Mouse (Mus musculus) stomach, embryonic 16.5 days (tissue): Measurements from ENCODE around the gene Fst. TPM values are rescaled to one million over a fixed set of nuclear protein-coding genes. Genes with fewer than 3 reads are reported as not detected.

Experiments used
- ATAC-seq: fragments of 200-750 bp; cut with Nextera tagmentation; 2 replicates; pipeline ENCODE4 v1.8.0; 2017; ENCODE audit warnings: moderate number of reproducible peaks, moderate TSS enrichment; ENCODE audit not compliant: insufficient read depth, low FRiP score
- H3K27ac ChIP-seq: fragments of 300-500 bp; sonication (generic); 2 replicates; pipeline ENCODE4 v1.5.1; 2014; ENCODE audit warnings: low read length
- H3K27me3 ChIP-seq: fragments of 300-500 bp; sonication (generic); 2 replicates; pipeline ENCODE4 v1.6.1; 2014; ENCODE audit warnings: low read length, control low read depth, mixed read lengths; ENCODE audit not compliant: control insufficient read depth, insufficient read depth
- H3K36me3 ChIP-seq: fragments of 300-500 bp; sonication (generic); 2 replicates; pipeline ENCODE4 v1.6.1; 2014; ENCODE audit warnings: low read length; ENCODE audit not compliant: control insufficient read depth, insufficient read depth
- H3K4me1 ChIP-seq: fragments of 300-500 bp; sonication (generic); 2 replicates; pipeline ENCODE4 v1.6.1; 2014; ENCODE audit warnings: low read length, control low read depth, mixed read lengths; ENCODE audit not compliant: control insufficient read depth, insufficient read depth
- H3K4me2 ChIP-seq: fragments of 300-500 bp; sonication (generic); 2 replicates; pipeline ENCODE4 v1.6.1; 2014; ENCODE audit warnings: low read depth, low read length, mixed read lengths
- H3K4me3 ChIP-seq: fragments of 300-500 bp; sonication (generic); replicated peaks from 2 replicates; pipeline ENCODE4 v1.5.1; 2014; ENCODE audit warnings: mild to moderate bottlenecking, low read length
- H3K9ac ChIP-seq: fragments of 300-500 bp; sonication (generic); 2 replicates; pipeline ENCODE4 v1.6.1; 2014; ENCODE audit warnings: low read length
- H3K9me3 ChIP-seq: fragments of 300-500 bp; sonication (generic); replicated peaks from 2 replicates; pipeline ENCODE4 v1.6.1; 2016; ENCODE audit warnings: low read length, control low read depth; ENCODE audit not compliant: control insufficient read depth
- WGBS: fragments of 180-500 bp; shearing (Covaris S2); extraction: QIAGEN DNeasy Blood & Tissue Kit; methylation state at CpG from one replicate; pipeline ENCODE4 v1.1.7; 2014; 5-methylcytosine and 5-hydroxymethylcytosine counted together
- polyA plus RNA-seq: library from polyadenylated mRNA; unstranded; fragments of >200 nt; fragmentation: Nextera tagmentation; extraction: Ambion mirVana; gene quantifications from 2 replicates; pipeline ENCODE4 v1.2.1, GENCODE M21; 2015

The Fst gene
- polyA plus RNA-seq, 1 experiment from 2014 or later, result 25.6 TPM

DNA sequence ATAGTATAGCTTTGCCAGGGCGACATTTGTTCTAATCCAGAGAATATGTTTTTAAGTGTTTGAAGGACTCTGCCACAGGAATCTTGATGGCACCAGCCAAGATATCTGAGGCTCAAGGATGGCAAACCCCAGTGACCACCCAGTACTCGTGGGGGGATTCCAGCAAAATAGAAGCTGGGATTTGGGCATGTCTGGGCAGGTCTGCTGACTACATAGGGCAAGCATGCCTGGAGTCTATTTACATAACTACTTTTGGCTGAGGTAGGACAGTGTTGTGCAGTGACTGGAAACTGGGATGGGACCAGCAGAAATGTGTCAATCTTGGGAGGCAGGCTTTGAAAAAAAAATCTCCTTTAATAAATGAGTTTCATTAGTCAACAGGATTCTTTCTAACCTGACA lies 11.5 kb downstream of the Fst start:
- Histone ChIP-seq H3K27ac (no peak overlapping the region), H3K4me1 (no peaks in the 10 kb centered on the region), H3K9ac (no peak overlapping the region), H3K9me3 (no peaks in the 10 kb centered on the region), H3K4me2 (no peak overlapping the region), H3K27me3 (no peaks in the 10 kb centered on the region), H3K4me3 (no peak overlapping the region), H3K36me3 (no peaks in the 10 kb centered on the region)
- WGBS, result 82% methylated on average over 2 of the region's 2 CpGs
- ATAC-seq, result no peak

DNA sequence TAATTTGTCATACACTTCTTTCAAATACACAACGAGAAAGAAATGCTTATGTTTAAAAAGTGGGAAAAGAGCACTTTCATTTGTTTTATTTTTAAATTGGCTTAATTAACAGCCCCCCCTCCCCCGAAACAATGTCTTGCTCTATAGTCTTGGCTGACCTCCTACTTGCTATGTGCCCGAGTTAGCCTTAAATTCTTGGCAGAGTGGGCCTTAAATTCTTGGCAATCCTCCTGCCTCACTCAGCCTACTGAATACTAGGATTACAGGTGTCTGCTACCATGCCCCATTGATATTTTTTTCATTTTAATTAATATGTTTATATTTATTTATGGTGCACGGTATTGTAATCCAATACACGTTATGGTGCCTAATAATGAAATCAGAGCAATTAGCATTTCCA lies 26.3 kb downstream of the Fst start:
- ATAC-seq, result no peak
- Histone ChIP-seq H3K9me3 (no peaks in the 10 kb centered on the region), H3K27me3 (no peaks in the 10 kb centered on the region), H3K36me3 (no peaks in the 10 kb centered on the region), H3K4me2 (no peak overlapping the region), H3K4me3 (no peak overlapping the region), H3K4me1 (no peaks in the 10 kb centered on the region), H3K9ac (no peak overlapping the region), H3K27ac (no peak overlapping the region)
- 68% methylated on average over 5 of the region's 5 CpGs for WGBS

DNA sequence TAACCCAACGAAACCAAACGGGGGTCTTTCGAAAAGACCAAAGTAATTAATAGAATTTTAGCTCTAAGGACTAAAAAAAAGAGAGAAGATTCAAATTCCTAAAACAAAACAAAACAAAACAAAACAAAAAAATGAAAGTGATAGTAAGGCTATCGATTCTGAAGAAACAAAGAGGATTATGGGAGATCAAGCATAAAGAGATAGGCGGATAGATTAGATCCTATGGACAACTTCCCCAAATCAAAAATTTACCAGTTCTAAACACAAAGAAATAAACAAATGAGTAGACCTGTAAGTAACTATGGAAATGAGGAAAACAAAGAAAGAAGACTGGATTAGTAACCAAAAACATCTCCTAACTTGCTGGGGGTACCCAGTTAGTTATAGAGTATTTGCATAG lies 33.5 kb downstream of the Fst start:
- Histone ChIP-seq H3K27me3 (no peaks in the 10 kb centered on the region), H3K4me1 (no peaks in the 10 kb centered on the region), H3K36me3 (no peaks in the 10 kb centered on the region), H3K4me2 (no peak overlapping the region), H3K27ac (no peak overlapping the region), H3K4me3 (no peak overlapping the region), H3K9ac (no peak overlapping the region), H3K9me3 (no peaks in the 10 kb centered on the region)
- 96% methylated on average over 5 of the region's 5 CpGs for WGBS
- ATAC-seq, result no peak

DNA sequence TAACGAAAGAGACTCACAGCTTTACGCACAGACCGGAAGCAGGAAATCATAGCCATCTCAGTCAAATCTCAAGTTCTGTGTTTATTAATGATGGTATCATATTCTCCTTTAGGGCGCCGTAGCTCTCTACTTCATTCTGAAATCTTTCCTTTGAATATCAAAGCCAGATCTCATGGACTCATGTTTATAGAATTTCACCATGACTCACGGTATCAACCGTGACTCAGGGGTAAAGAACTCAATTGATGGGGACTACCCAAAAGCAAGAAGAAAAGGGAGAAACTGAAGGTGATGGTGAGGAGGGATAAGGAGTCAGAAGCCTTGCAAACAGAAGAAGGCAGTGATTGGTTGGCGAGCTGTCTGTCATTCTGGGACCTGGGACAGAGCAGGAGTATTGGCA lies 38.5 kb downstream of the Fst start:
- no peaks in the 10 kb centered on the region for H3K9me3 ChIP-seq
- no peak overlapping the region for H3K27ac ChIP-seq
- no peaks in the 10 kb centered on the region for H3K36me3 ChIP-seq
- 68% methylated on average over 8 of the region's 8 CpGs for WGBS
- no peaks in the 10 kb centered on the region for H3K4me1 ChIP-seq
- H3K9ac ChIP-seq, result no peak overlapping the region
- H3K4me2 ChIP-seq, result no peak overlapping the region
- H3K4me3 ChIP-seq, result no peak overlapping the region
- H3K27me3 ChIP-seq, result no peaks in the 10 kb centered on the region
- no peak for ATAC-seq

DNA sequence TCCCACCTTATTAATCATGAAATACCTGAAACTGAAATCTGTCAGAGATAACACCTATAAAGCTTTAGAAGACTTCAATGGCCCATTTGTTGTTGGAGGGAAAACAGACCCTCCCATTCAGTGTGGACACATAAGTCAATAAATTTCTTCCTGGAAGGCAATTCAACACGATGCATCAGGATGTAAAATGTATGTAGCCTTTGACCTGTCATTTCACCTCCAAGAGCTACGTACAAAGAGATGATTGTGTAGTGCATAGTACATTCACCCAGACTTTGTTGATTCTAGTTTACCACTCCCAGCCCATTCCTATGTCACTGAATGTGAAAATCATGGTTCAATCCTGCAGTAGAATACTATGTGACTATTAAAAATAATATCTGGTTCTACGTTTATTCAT lies 39.4 kb downstream of the Fst start:
- Histone ChIP-seq H3K4me3 (no peak overlapping the region), H3K27me3 (no peaks in the 10 kb centered on the region), H3K36me3 (no peaks in the 10 kb centered on the region), H3K4me1 (no peaks in the 10 kb centered on the region), H3K27ac (no peak overlapping the region), H3K9me3 (no peaks in the 10 kb centered on the region), H3K9ac (no peak overlapping the region), H3K4me2 (no peak overlapping the region)
- whole genome bisulfite sequencing, result 61% methylated on average over 3 of the region's 3 CpGs
- ATAC-seq, result no peak

DNA sequence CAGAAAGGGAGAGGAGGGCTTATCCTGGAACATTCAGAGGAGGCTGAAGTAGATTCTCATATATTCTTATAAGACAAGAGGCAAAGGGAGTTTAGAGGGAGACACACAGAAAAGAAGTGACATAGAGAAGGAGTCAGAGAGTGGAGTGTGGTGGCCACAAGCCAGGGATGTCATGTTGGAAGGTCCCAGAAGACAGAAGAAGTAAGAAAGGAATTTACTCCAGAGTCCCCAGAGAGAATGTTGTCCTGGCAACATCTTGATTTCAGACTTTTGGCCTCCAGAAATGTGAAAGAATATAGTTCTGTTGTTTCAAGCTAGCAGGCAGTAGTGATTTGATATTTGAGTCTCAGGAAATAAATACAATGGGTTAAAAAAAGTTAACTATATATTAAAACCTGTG lies 46.4 kb downstream of the Fst start:
- Histone ChIP-seq H3K9ac (no peak overlapping the region), H3K4me1 (no peaks in the 10 kb centered on the region), H3K36me3 (no peaks in the 10 kb centered on the region), H3K27me3 (no peaks in the 10 kb centered on the region), H3K27ac (no peak overlapping the region), H3K4me3 (no peak overlapping the region), H3K9me3 (no peaks in the 10 kb centered on the region), H3K4me2 (no peak overlapping the region)
- ATAC-seq, result no peak

DNA sequence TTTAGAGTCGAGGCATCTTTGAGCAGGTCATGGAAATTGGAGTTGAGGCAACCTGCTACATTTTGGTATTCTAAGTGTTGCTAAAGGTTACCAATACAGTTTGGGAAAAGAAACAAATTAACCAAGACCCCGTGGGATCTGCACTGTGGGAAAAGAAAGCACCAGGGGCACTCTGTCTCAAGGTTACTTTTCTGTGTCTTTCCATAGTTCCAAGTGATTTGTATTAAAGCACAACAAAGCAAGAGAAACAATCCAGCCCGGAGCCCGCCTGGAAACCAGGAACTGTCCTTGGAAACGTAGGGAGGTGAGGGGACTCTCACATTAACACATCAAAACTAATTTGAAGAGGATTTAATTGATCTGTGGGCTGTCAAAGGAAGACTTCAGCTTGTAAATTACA lies 51.9 kb downstream of the Fst start:
- Histone ChIP-seq H3K9ac (no peak overlapping the region), H3K9me3 (no peaks in the 10 kb centered on the region), H3K27me3 (no peaks in the 10 kb centered on the region), H3K4me3 (no peak overlapping the region), H3K27ac (no peak overlapping the region), H3K4me2 (no peak overlapping the region), H3K4me1 (no peaks in the 10 kb centered on the region), H3K36me3 (no peaks in the 10 kb centered on the region)
- no peak for ATAC-seq
- WGBS, result 24% methylated on average over 5 of the region's 5 CpGs

DNA sequence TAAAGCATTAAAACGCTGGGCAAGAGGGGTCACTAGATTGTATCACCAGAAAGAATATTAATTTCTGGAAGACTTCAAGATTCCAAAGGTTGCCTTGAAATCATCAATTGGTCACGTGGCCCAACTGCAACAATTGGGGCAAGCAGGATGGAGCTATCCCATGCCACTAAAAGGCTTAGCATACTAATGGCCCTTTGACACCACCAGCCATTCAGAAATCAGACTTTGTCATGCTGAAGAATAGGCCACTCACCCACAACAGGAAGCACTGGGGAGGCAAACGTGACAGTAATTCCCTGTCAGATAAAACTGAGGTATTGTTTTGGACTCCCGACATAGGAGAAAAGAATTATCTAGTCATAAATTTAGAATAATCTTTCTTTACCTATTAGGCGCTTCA lies 52.3 kb downstream of the Fst start:
- Histone ChIP-seq H3K4me2 (no peak overlapping the region), H3K36me3 (no peaks in the 10 kb centered on the region), H3K27ac (no peak overlapping the region), H3K9me3 (no peaks in the 10 kb centered on the region), H3K9ac (no peak overlapping the region), H3K4me3 (no peak overlapping the region), H3K4me1 (no peaks in the 10 kb centered on the region), H3K27me3 (no peaks in the 10 kb centered on the region)
- no peak for ATAC-seq
- WGBS, result 29% methylated on average over 5 of the region's 5 CpGs

DNA sequence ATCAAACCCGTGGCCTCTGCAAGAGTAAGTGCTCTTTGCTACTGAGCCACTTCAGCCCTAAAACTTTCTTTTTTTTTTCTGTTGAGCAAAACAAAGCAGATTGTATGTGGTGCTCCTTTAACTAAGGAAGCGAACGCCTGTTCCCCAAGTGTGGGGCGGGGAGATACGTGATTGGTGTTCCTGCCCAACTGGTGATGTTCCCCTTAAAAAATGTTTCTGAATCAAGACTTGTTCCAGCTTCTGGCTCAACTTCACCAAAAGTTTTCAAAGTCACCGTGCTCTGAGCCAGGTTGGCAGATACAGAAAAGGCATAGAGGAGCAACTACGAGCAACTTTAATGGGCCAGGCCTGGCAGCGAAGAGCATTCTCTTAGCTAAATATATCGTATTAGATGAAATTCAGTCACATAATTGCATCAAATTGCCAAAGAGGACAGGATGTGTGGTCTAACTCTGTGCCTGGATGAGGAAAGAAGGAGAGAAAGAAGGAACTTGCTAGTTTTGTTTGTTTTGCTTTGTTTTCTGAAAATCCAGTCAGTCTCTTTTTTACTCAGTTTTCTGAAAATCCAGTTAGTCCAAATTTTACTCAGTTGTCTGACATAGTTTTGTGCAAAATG lies 53.5 kb downstream of the Fst start:
- no peak for ATAC-seq
- 83% methylated on average over 9 of the region's 9 CpGs for WGBS

More for the DNA sequence above, 53.5 kb downstream of the Fst start:
- H3K9me3 ChIP-seq, result no peaks in the 10 kb centered on the region
- no peaks in the 10 kb centered on the region for H3K27me3 ChIP-seq
- H3K4me1 ChIP-seq, result no peaks in the 10 kb centered on the region
- no peak overlapping the region for H3K27ac ChIP-seq
- no peak overlapping the region for H3K9ac ChIP-seq
- H3K36me3 ChIP-seq, result no peaks in the 10 kb centered on the region
- no peak overlapping the region for H3K4me2 ChIP-seq
- no peak overlapping the region for H3K4me3 ChIP-seq
